Mouse (Mus musculus): ENCODE measurements around the gene Mreg. TPM values are rescaled to one million over a fixed set of nuclear protein-coding genes. Genes with fewer than 3 reads are reported as not detected.

The Mreg gene
- total RNA-seq, 1 experiment from 2014 or later, result 0.05 TPM

DNA sequence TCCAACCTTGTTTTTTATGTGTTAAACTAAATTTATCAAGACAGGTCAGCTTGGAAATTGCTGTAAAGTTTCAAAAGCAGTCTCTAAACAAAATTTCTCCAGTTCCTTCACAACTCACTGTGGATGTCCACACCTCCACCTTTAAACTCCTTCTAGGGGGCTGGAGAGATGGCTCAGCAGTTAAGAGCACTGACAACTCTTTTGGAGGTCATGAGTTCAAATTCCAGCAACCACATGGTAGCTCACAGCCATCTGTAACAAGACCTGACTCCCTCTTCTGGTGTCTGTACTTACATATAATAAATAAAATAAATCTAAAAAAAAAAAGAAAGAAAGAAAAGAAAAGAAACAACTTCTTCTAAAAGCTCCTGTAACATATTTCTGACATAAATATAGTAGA is 67.1 kb downstream of the Mreg start:
- ATAC-seq (replicated peaks; ENCODE audit: low read depth, poor library complexity, severe bottlenecking), result no peak

DNA sequence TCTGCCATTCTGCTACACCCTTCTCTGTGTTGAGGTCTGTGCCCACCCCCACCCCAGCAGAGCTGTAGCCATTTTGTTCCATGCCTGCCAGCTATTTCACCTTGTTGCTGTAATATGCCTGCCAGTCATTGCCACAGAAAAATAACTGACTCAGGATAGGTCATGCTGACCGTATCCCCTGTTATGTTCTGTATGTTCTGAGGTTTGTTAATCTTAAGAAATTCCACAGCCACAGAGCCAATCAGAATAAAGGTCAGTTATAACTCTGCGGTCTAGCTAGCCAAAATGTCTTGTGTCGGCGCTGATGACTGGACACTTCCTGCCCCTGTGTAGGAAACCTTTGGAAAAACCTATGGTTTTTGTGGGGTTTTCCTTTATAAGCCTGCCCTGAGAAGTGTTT is 67.7 kb downstream of the Mreg start:
- no peak for ATAC-seq (replicated peaks; ENCODE audit: low read depth, poor library complexity, severe bottlenecking)

DNA sequence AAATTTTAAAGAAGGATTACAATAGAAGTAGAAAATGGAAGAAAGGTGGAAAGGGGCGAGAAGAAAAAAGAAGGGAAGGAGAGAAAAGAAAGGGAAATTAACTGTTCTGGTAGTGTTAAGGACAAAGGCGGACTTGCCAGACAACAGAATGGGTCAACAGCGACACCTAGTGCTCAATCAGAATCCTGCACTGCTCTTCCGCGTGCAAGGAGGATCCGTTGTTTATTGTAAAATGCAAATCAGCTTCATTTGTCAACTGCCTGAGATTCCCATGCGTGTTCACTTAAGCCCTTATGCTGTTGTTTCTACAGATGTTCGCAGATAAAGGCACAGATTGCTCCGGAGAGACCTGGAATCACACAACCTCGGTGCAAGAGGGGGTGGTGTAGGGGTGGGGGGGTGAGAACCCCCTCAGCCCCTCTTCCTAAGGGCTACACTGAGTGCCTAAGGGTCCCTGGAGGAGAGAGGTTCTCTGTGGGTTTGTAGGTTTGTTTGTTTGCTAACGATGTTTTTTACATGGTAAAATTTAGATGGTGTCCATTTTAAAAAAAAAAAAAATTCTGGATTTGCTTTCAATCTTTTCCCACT is 70.1 kb downstream of the Mreg start:
- ATAC-seq (replicated peaks; ENCODE audit: low read depth, poor library complexity, severe bottlenecking), result peak; percentile 99

DNA sequence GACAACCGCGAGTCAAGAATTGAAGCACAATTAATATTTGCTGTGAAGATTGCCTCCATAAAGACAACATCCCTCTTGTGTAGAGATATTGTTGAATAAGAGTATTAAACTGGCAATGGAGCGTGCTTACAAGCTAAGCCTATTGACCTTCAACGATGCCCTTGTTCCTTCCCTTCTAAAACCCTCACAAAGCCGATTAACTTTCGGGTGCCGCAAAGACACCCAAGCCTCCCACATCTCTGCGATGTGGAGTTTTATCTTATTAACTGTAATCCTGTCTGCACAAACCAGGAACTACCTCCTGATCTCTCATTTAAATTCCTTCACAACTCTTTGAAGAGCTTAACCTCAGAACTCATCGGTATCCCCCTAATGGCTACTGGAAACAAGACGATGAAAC is 76.0 kb downstream of the Mreg start:
- ATAC-seq (replicated peaks; ENCODE audit: low read depth, poor library complexity, severe bottlenecking), result no peak

DNA sequence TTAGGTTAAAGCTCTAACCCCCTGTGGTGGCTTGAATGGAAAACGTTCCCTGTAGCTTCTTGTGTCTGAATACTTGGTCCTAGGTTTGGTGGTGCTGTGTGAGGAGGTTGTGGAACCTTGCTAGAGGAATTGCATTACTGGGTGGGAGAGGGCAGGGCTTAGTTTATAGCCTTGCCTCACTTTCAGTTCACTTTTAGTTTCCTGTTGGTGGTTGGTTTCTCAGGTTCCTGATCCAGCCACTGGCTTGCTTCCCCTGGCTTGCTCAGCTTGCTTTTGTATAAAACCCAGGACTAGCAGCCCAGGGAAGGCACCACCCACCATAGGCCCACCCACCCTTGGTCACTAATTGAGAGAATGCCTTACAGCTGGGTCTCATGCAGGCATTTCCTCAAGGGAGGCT is 77.6 kb downstream of the Mreg start:
- ATAC-seq (replicated peaks; ENCODE audit: low read depth, poor library complexity, severe bottlenecking), result peak; percentile 83

DNA sequence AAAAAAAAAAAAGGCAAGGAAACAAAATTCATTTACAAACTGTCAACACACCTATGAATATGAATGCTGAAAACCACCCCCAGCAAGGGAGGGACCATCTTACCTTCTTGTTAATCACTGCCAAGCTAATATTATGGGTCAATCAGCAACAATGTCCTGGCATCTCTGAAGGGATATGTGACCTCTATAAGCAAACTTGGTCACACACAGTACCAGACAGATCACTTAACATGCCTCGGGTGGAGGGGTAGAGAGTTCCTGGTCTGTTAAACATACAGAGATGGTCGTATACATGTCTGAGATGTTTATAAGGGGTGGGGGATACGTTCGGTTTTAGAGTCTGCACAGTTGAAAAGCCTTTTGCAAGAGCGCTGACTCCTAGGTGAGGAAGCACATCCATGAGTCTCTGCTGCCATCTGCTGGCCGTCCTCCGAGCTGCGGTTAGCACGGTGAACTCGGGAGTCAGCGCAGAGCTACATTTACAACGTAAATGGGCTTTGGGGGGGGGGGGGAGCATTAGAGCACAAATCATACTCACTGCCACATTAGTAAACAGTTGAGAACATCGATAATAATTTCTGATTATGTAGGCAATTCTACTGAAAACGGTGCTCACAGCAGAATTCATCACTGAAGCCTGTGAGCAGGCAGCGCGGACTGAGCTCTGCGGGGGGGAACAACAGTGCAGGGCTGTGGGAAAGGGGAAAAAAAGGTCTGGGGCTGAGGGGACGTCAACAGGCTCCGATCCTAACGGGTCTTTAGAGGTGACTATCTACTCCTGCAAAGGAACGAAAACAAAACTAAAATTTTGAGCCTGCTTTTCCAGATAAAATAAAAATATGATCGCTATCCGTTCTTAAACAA is 88.4 kb downstream of the Mreg start:
- ATAC-seq (replicated peaks; ENCODE audit: low read depth, poor library complexity, severe bottlenecking), result peak; percentile 99

DNA sequence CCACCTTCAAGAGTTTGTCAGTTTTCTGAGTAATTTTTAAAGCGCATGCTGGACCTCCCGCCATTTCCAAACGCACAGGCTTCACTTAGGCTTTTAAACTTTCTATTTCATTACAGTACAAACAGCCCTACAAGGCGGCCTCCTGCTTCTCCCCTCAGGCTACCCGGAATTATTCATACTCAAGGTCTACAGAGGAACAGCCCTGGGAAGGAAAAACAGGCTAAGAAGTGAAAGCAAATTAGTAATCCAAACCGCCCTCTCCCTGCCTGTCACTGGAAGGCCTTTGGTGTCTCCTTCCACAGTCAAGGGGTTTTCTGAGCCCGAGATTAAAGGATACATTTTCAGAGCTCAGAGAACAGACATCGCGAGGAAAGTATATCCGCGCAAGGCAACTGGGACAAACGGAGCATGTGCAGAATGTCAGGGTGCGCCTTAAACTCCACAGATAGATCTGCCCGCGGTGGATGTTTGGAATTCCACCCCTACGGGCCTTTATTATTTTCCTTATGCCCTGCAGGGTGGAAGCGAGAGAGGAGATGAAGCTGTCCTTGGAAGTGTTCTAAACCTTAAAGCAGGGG is 90.4 kb downstream of the Mreg start:
- ATAC-seq (replicated peaks; ENCODE audit: low read depth, poor library complexity, severe bottlenecking), result no peak

DNA sequence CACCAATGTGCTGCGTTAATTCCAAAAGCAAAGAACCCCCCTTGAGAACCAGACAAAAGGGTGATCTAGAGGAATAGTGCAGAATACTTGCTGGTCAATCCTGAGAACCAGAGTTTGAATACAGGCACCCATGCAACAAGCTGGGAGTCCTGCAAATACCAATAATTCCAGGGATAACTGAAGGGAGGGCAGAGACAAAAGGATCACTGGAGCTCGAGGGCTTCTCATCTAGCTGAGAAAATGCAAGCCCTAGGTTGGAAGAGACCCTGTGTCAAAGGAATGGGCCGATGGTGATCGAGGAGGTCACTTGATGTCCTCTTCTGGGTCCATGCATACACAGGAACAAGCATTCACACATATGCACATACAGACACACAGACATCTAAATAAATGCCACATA is 92.1 kb downstream of the Mreg start:
- ATAC-seq (replicated peaks; ENCODE audit: low read depth, poor library complexity, severe bottlenecking), result no peak

DNA sequence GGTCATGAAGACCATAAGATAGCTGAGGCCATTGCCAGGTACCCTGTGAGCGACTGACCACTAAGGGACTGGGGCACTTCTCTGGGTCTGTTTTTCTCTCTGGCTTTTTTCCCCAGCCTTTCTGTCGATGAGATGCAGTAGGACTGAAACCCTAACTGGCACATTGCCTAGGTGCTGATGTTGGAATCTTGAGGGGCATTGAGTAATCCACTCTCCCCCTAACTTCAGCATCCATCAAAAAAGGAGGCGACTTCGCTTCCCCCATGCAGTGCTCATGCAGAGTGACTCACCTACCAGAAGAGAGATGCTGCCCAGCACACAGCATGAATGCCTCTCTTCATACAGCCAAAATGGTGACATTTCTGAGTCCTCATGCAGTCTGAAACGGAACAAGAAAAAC is 97.9 kb downstream of the Mreg start:
- no peak for ATAC-seq (replicated peaks; ENCODE audit: low read depth, poor library complexity, severe bottlenecking)

Other genes with a start within 250 kb of the Mreg start
- gene Pecr, start 72.0 kb upstream of the Mreg start, total RNA-seq (2017), result 3.0 and 17.4 TPM in 2 replicates
- not detected in 2 replicates for gene Tmem169, start 72.1 kb upstream of the Mreg start, total RNA-seq (2017)
- 34.4 and 34.7 TPM in 2 replicates for gene Xrcc5, start 95.1 kb upstream of the Mreg start, total RNA-seq (2017)

Measured in common myeloid progenitor, adult 5-6 weeks (primary cell).